28 mouse cellular contexts compared by ENCODE assay signal in the genomic region with DNA sequence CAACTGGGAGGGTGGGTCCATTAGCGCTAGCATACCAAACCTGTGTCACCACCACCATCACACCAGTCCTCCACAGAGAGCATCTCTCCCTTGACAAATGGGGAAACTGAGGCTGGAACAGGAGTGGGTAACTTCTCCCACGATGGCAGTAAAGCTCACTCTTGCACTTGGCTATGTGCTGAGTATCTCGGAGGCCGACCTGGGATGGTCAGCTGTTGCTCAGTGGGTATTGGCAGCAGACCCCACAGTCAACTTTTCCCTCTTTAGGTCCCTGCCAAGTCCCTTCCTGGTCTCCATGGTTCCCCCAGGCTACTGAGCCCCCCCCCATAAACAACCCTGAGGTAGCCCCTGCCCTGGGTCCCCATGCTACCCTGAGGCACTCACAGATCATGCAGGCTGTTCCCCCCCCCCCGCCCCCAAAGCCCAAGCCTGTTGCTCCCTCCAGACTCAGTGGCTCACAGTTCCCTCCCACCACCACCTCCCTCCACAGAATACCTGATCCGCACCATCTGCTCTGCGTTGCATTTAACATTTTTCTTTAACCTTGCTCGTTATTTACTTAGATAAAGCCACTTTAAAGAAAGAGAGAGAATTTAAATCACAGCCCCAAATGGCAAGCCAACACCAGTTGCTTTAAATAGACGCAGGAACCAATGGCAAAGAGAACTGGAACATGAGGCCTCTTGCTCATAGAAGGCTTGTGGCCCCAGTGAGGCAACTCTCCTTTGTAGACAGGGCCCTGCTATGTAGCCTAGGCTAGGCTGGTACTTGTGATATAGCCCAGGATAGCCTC. TPM values are rescaled to one million over a fixed set of nuclear protein-coding genes. Genes with fewer than 3 reads are reported as not detected.
DNase-seq lines count a peak whose midpoint lies in the region; ATAC-seq and TF ChIP-seq lines count a peak whose summit lies in the region.
"Had no signal": no experiment of that assay in that cellular context is flagged by ENCODE, and none has a peak within 500 bp of the region (broad histone marks: within the 10 kb centered on the region; RNA-seq: fewer than 3 reads in every experiment).

No protein-coding gene starts in this region.

- no peaks in the 10 kb centered on the region for H3K36me3 ChIP-seq in hindbrain, postnatal 0 days (ENCODE audit: insufficient read depth, low read length)
- H3K36me3 ChIP-seq in hindbrain, embryonic 10.5 days = no peaks in the 10 kb centered on the region
- H3K36me3 ChIP-seq in midbrain, postnatal 0 days (ENCODE audit: insufficient read depth, low read length) = no peaks in the 10 kb centered on the region
- H3K36me3 ChIP-seq in midbrain, embryonic 15.5 days (replicated peaks) = no peaks in the 10 kb centered on the region
- H3K36me3 ChIP-seq: forebrain, embryonic 10.5 days; heart, embryonic 10.5 days; heart, embryonic 13.5 days; hindbrain, embryonic 13.5 days had no signal

- peaks cover 11% of the 10 kb centered on the region for H3K4me1 ChIP-seq in hindbrain, postnatal 0 days (ENCODE audit: insufficient read depth, low read length)
- H3K4me1 ChIP-seq in hindbrain, embryonic 10.5 days (replicated peaks) = peaks cover 31% of the 10 kb centered on the region
- H3K4me1 ChIP-seq in midbrain, postnatal 0 days (ENCODE audit: insufficient read depth, low read length) = peaks cover 7% of the 10 kb centered on the region
- H3K4me1 ChIP-seq in midbrain, embryonic 15.5 days = peaks cover 18% of the 10 kb centered on the region
- H3K4me1 ChIP-seq: heart, embryonic 10.5 days; heart, embryonic 13.5 days had no signal

- 0 out of 2 replicates have a peak overlapping the region, but pooled peaks have one; percentile 10 for H3K4me2 ChIP-seq in hindbrain, postnatal 0 days (ENCODE audit: low read depth, low read length)
- H3K4me2 ChIP-seq in midbrain, postnatal 0 days (ENCODE audit: low read depth, low read length, poor library complexity, severe bottlenecking) = no peak overlapping the region
- no peak overlapping the region for H3K4me2 ChIP-seq in midbrain, embryonic 15.5 days
- H3K4me2 ChIP-seq: forebrain, embryonic 13.5 days; heart, embryonic 13.5 days; hindbrain, embryonic 13.5 days had no signal

- no peaks in the 10 kb centered on the region for H3K9me3 ChIP-seq in hindbrain, postnatal 0 days (ENCODE audit: low read length)
- no peaks in the 10 kb centered on the region for H3K9me3 ChIP-seq in hindbrain, embryonic 10.5 days
- H3K9me3 ChIP-seq in midbrain, postnatal 0 days (ENCODE audit: low read length) = no peaks in the 10 kb centered on the region
- H3K9me3 ChIP-seq in midbrain, embryonic 15.5 days = no peaks in the 10 kb centered on the region
- H3K9me3 ChIP-seq: forebrain, embryonic 10.5 days; forebrain, embryonic 13.5 days; heart, embryonic 10.5 days; heart, embryonic 13.5 days; hindbrain, embryonic 13.5 days had no signal

- no peak for TF ChIP-seq CTCF in hindbrain, postnatal 0 days (IDR thresholded peaks at IDR 0.05; ENCODE audit: low read depth)
- no peak for TF ChIP-seq CTCF in midbrain, postnatal 0 days (IDR thresholded peaks at IDR 0.05)

- no peaks in the 10 kb centered on the region for H3K27me3 ChIP-seq in hindbrain, postnatal 0 days (ENCODE audit: insufficient read depth, low read length)
- H3K27me3 ChIP-seq in hindbrain, embryonic 10.5 days (ENCODE audit: insufficient read depth, poor library complexity, severe bottlenecking) = peaks cover 11% of the 10 kb centered on the region; the same call in 1 of the 2 replicates
- no peaks in the 10 kb centered on the region for H3K27me3 ChIP-seq in midbrain, postnatal 0 days (ENCODE audit: insufficient read depth, low read length)
- no peaks in the 10 kb centered on the region for H3K27me3 ChIP-seq in midbrain, embryonic 15.5 days (replicated peaks)

- no peak overlapping the region for H3K9ac ChIP-seq in hindbrain, postnatal 0 days (replicated peaks; ENCODE audit: low read length)
- no peak overlapping the region for H3K9ac ChIP-seq in midbrain, postnatal 0 days (replicated peaks; ENCODE audit: low read length, poor library complexity, severe bottlenecking)
- H3K9ac ChIP-seq in midbrain, embryonic 15.5 days = no peak overlapping the region
- H3K9ac ChIP-seq: forebrain, embryonic 13.5 days; heart, embryonic 13.5 days; hindbrain, embryonic 13.5 days had no signal

- H3K27ac ChIP-seq in hindbrain, postnatal 0 days = no peak overlapping the region
- H3K27ac ChIP-seq in hindbrain, embryonic 10.5 days = no peak overlapping the region
- no peak overlapping the region for H3K27ac ChIP-seq in midbrain, postnatal 0 days (ENCODE audit: low read depth, low read length)
- H3K27ac ChIP-seq in midbrain, embryonic 15.5 days = no peak overlapping the region
- H3K27ac ChIP-seq: forebrain, embryonic 10.5 days; forebrain, embryonic 13.5 days; heart, adult 2 months; heart, embryonic 10.5 days; heart, embryonic 13.5 days; hindbrain, embryonic 13.5 days had no signal

- H3K4me3 ChIP-seq in hindbrain, postnatal 0 days (ENCODE audit: low read length) = no peak overlapping the region
- no peak overlapping the region for H3K4me3 ChIP-seq in hindbrain, embryonic 10.5 days
- H3K4me3 ChIP-seq in midbrain, postnatal 0 days (ENCODE audit: low read depth, low read length) = no peak overlapping the region
- H3K4me3 ChIP-seq in midbrain, embryonic 15.5 days = no peak overlapping the region
- H3K4me3 ChIP-seq: forebrain, embryonic 10.5 days; forebrain, embryonic 13.5 days; heart, adult 2 months; heart, embryonic 10.5 days; heart, embryonic 13.5 days; hindbrain, embryonic 13.5 days had no signal

- ATAC-seq in hindbrain, postnatal 0 days = peak; percentile 11; the same call in 1 of the 2 replicates
- no peak for ATAC-seq in midbrain, postnatal 0 days (ENCODE audit: low FRiP score)
- ATAC-seq in midbrain, embryonic 15.5 days (replicated peaks) = no peak
- ATAC-seq: CD4-positive, CD25-positive, alpha-beta regulatory T cell, adult 4 months; forebrain, embryonic 13.5 days; forebrain, embryonic 16.5 days; inflammation-experienced regulatory T-cells, adult 6 months; intestine, embryonic 16.5 days had no signal

- DNase-seq in cerebellum, postnatal 14 days = peak; percentile 50 to 63
- no peak for DNase-seq in cerebellum, adult 9-10 months
- DNase-seq in hindbrain, postnatal 0 days (ENCODE audit: low spot score) = no peak
- DNase-seq in hindbrain, embryonic 10.5 days (ENCODE audit: low spot score) = no peak
- DNase-seq in midbrain, postnatal 0 days (ENCODE audit: low spot score) = peak; percentile 36
- peak; percentile 68 for DNase-seq in telencephalon, adult 2 months (ENCODE audit: low read depth, low spot score)
- no peak for DNase-seq in c-Kit-positive CD71-positive TER-119-positive erythroid progenitor cells, embryonic 14.5 days (ENCODE audit: low spot score)
- DNase-seq: adrenal gland, adult 2 months; adrenal gland, postnatal 14 days; gastrocnemius, postnatal 10 days; gastrocnemius, postnatal 36 days; heart, adult 2 months; heart, postnatal 14 days; heart, postnatal 4 days had no signal

- WGBS in hindbrain, postnatal 0 days = 45% methylated on average over 9 of the region's 9 CpGs
- 80% methylated on average over 9 of the region's 9 CpGs for WGBS in hindbrain, embryonic 10.5 days
- WGBS in midbrain, postnatal 0 days = 77% methylated on average over 9 of the region's 9 CpGs
- 72% methylated on average over 9 of the region's 9 CpGs for WGBS in midbrain, embryonic 15.5 days

RNA-seq across cellular contexts. Expression of a gene that starts 11.0 kb away (rescaled TPM):
- total RNA-seq in hindbrain, postnatal 0 days (2014; rRNA removed) = 175 and 176 TPM in 2 replicates
- 125 and 127 TPM in 2 replicates for polyA plus RNA-seq in hindbrain, postnatal 0 days (2015; fragmentation: Nextera tagmentation; extraction: Ambion mirVana)
- polyA plus RNA-seq in hindbrain, embryonic 10.5 days (2016; fragmentation: Nextera tagmentation; extraction: Ambion mirVana) = 6.7 and 13.8 TPM in 2 replicates
- 115 and 145 TPM in 2 replicates for total RNA-seq in midbrain, postnatal 0 days (2014; rRNA removed)
- 146 TPM in 2 replicates for polyA plus RNA-seq in midbrain, postnatal 0 days (2015; fragmentation: Nextera tagmentation; extraction: Ambion mirVana)
- polyA plus RNA-seq in midbrain, embryonic 15.5 days (2015; fragmentation: Nextera tagmentation; extraction: Ambion mirVana) = 93.1 and 96.3 TPM in 2 replicates
- total RNA-seq: gastrocnemius, adult 18-20 months; granulocyte monocyte progenitor cell, adult 5-6 weeks; MEL had no signal
- polyA plus RNA-seq: C2C12; CD4-positive, CD25-positive, alpha-beta regulatory T cell, adult 4 months; inflammation-experienced regulatory T-cells, adult 6 months had no signal

Comparison
In these comparisons a context has a peak if more than half of its experiments do, and no peak if none do; other contexts are left out.
1. DNase-seq: peak in cerebellum, postnatal 14 days (2 of 2), midbrain, postnatal 0 days (single experiment) and telencephalon, adult 2 months (single experiment); none in cerebellum, adult 9-10 months (single experiment), hindbrain, postnatal 0 days (single experiment), hindbrain, embryonic 10.5 days (single experiment) and c-Kit-positive CD71-positive TER-119-positive erythroid progenitor cells, embryonic 14.5 days (single experiment).